13 mouse cellular contexts compared by ENCODE assay signal in the genomic region with DNA sequence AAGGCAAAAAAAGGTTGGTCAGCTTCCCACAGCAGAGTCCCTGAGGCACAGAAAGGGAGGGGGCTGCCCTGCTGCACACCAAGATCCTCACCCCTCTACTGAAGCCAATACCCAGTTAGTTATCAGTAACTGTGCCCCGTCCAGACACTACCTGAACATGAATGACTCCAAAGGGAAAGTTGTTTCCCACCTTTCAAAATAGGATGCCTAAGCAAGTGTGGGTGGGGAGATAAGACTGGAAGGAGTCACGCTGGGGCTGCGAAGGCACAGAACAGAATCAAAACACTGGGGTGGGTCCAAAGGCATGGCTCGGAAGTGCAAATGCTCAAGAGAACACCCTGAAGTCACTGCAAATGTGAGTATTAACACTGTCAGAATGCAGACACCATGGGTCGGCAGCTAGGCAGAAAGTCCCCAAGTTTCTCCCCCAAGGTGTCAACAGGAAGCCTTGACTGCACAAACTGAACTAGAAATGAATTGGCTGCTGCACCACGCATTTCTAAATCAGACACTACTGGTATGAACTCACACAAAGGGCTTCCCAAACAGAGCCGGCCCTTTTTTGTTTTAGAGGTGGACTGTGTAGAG. TPM values are rescaled to one million over a fixed set of nuclear protein-coding genes. Genes with fewer than 3 reads are reported as not detected.
DNase-seq lines count a peak whose midpoint lies in the region; ATAC-seq and TF ChIP-seq lines count a peak whose summit lies in the region.
"Had no signal": no experiment of that assay in that cellular context is flagged by ENCODE, and none has a peak within 500 bp of the region (broad histone marks: within the 10 kb centered on the region; RNA-seq: fewer than 3 reads in every experiment).

No protein-coding gene starts in this region.

- H3K4me1 ChIP-seq in stomach, embryonic 14.5 days (ENCODE audit: control insufficient read depth, insufficient read depth, low read length), result no peaks in the 10 kb centered on the region
- H3K4me1 ChIP-seq in stomach, postnatal 0 days (replicated peaks; ENCODE audit: control insufficient read depth, insufficient read depth), result 0 out of 2 replicates have a peak, but pooled peaks cover 3% of the 10 kb centered on the region
- H3K4me1 ChIP-seq in forebrain, postnatal 0 days (ENCODE audit: insufficient read depth), result no peaks in the 10 kb centered on the region

- no peak for TF ChIP-seq CTCF in stomach, postnatal 0 days (IDR thresholded peaks at IDR 0.05; ENCODE audit: low read depth)
- no peak for TF ChIP-seq CTCF in forebrain, postnatal 0 days (IDR thresholded peaks at IDR 0.05; ENCODE audit: low read depth)

- intact Hi-C loops in left cerebral cortex, postnatal 10 days (cut with DNase I), result no loop called here

- no peak for TF ChIP-seq EP300 in stomach, postnatal 0 days (optimal IDR thresholded peaks at IDR 0.05)

- H3K27me3 ChIP-seq in stomach, embryonic 14.5 days (ENCODE audit: control insufficient read depth, insufficient read depth, low read length), result 0 out of 2 replicates have a peak, but pooled peaks cover 9% of the 10 kb centered on the region
- H3K27me3 ChIP-seq in stomach, postnatal 0 days (ENCODE audit: control insufficient read depth, insufficient read depth, low read length), result no peaks in the 10 kb centered on the region
- H3K27me3 ChIP-seq in forebrain, postnatal 0 days (ENCODE audit: insufficient read depth, low read length), result peaks cover 9% of the 10 kb centered on the region; the same call in 1 of the 2 replicates

- H3K36me3 ChIP-seq in stomach, embryonic 14.5 days (ENCODE audit: control insufficient read depth, insufficient read depth, low read length), result no peaks in the 10 kb centered on the region
- no peaks in the 10 kb centered on the region for H3K36me3 ChIP-seq in stomach, postnatal 0 days (ENCODE audit: control insufficient read depth, insufficient read depth, low read length)
- H3K36me3 ChIP-seq in forebrain, postnatal 0 days (ENCODE audit: insufficient read depth), result no peaks in the 10 kb centered on the region
- H3K36me3 ChIP-seq: embryonic facial prominence, embryonic 10.5 days had no signal

- DNase-seq in stomach, postnatal 0 days (ENCODE audit: low spot score), result no peak
- peak; percentile 40 for DNase-seq in yolk sac, embryonic 10.5 days (ENCODE audit: low spot score)
- DNase-seq in left cerebral cortex, postnatal 10 days (ENCODE audit: extremely low spot score in 1 of 2, low spot score in 2 of 2), result no peak
- no peak for DNase-seq in adrenal gland, adult 2 months
- no peak for DNase-seq in forebrain, postnatal 0 days
- DNase-seq: cerebellum, adult 11 months; kidney, postnatal 14 days had no signal

- 44% methylated on average over 7 of the region's 7 CpGs for WGBS in stomach, embryonic 14.5 days
- 41% methylated on average over 7 of the region's 7 CpGs for WGBS in stomach, postnatal 0 days
- WGBS in forebrain, postnatal 0 days, result 58% methylated on average over 7 of the region's 7 CpGs

- H3K27ac ChIP-seq in stomach, embryonic 14.5 days (ENCODE audit: low read length), result no peak overlapping the region; the same call in 1 of the 2 replicates
- no peak overlapping the region for H3K27ac ChIP-seq in stomach, postnatal 0 days (replicated peaks)
- no peak overlapping the region for H3K27ac ChIP-seq in forebrain, postnatal 0 days (ENCODE audit: low read depth, low read length)
- H3K27ac ChIP-seq: embryonic facial prominence, embryonic 10.5 days; left cerebral cortex, adult 2 months; macrophage had no signal

- H3K9ac ChIP-seq in stomach, embryonic 14.5 days (replicated peaks; ENCODE audit: low read depth, low read length), result no peak overlapping the region
- H3K9ac ChIP-seq in stomach, postnatal 0 days (ENCODE audit: low read length), result no peak overlapping the region
- H3K9ac ChIP-seq in forebrain, postnatal 0 days, result no peak overlapping the region

- H3K4me3 ChIP-seq in stomach, embryonic 14.5 days (ENCODE audit: low read depth, low read length), result no peak overlapping the region
- no peak overlapping the region for H3K4me3 ChIP-seq in stomach, postnatal 0 days (ENCODE audit: low read depth, low read length)
- H3K4me3 ChIP-seq in forebrain, postnatal 0 days (ENCODE audit: low read depth, low read length), result no peak overlapping the region
- H3K4me3 ChIP-seq: embryonic facial prominence, embryonic 10.5 days; left cerebral cortex, adult 2 months had no signal

- no peaks in the 10 kb centered on the region for H3K9me3 ChIP-seq in stomach, embryonic 14.5 days (ENCODE audit: control insufficient read depth, low read depth, low read length)
- H3K9me3 ChIP-seq in stomach, postnatal 0 days (ENCODE audit: control insufficient read depth, low read length), result no peaks in the 10 kb centered on the region
- no peaks in the 10 kb centered on the region for H3K9me3 ChIP-seq in forebrain, postnatal 0 days (ENCODE audit: low read length)
- H3K9me3 ChIP-seq: embryonic facial prominence, embryonic 10.5 days had no signal

- no peak overlapping the region for H3K4me2 ChIP-seq in stomach, embryonic 14.5 days (replicated peaks; ENCODE audit: low read depth, low read length)
- no peak overlapping the region for H3K4me2 ChIP-seq in stomach, postnatal 0 days (replicated peaks; ENCODE audit: low read depth)
- H3K4me2 ChIP-seq in forebrain, postnatal 0 days (ENCODE audit: low read depth), result no peak overlapping the region

- peak; percentile 75; the same call in 1 of the 2 replicates for ATAC-seq in stomach, embryonic 14.5 days (ENCODE audit: insufficient number of reproducible peaks, insufficient read depth, low FRiP score, low read depth)
- no peak for ATAC-seq in stomach, postnatal 0 days (ENCODE audit: low FRiP score, low TSS enrichment)
- peak; percentile 50 for ATAC-seq in common myeloid progenitor, adult 5-6 weeks (replicated peaks; ENCODE audit: low read depth, poor library complexity, severe bottlenecking)
- ATAC-seq in megakaryocyte, adult 5-6 weeks (ENCODE audit: poor library complexity, severe bottlenecking), result peak; percentile 7; the same call in 1 of the 2 replicates
- no peak for ATAC-seq in forebrain, postnatal 0 days

RNA-seq across cellular contexts. Expression of a gene that starts 6.7 kb away (rescaled TPM):
- 4.8 and 7.3 TPM in 2 replicates for polyA plus RNA-seq in stomach, embryonic 14.5 days (2014; fragmentation: Nextera tagmentation; extraction: Ambion mirVana)
- 2.5 and 2.8 TPM in 2 replicates for polyA plus RNA-seq in stomach, postnatal 0 days (2015; fragmentation: Nextera tagmentation; extraction: Ambion mirVana)
- 2.9 and 4.2 TPM in 2 replicates for total RNA-seq in common myeloid progenitor, adult 5-6 weeks (2017)
- total RNA-seq in megakaryocyte, adult 5-6 weeks (2015), result 1.1 and 1.8 TPM in 2 replicates
- 2.2 and 3.9 TPM in 2 replicates for total RNA-seq in megakaryocyte, adult 5-6 weeks (2017)
- 1 to 10 TPM; 2.9 to 4.9 TPM for total RNA-seq in left cerebral cortex, postnatal 10 days (2021)
- total RNA-seq in adrenal gland, adult 2 months (2021), result 1 to 10 TPM; 6.0 to 6.8 TPM
- 0.55 and 0.73 TPM in 2 replicates for polyA plus RNA-seq in adrenal gland, adult 2 months (2012; rRNA removed)
- 1.9 and 2.0 TPM in 2 replicates for total RNA-seq in forebrain, postnatal 0 days (2014; rRNA removed)
- 0.69 and 1.1 TPM in 2 replicates for polyA plus RNA-seq in forebrain, postnatal 0 days (2015; fragmentation: Nextera tagmentation; extraction: Ambion mirVana)

Comparison
In these comparisons a context has a peak if more than half of its experiments do, and no peak if none do; other contexts are left out.
1. ATAC-seq: peak in stomach, embryonic 14.5 days (single experiment), common myeloid progenitor, adult 5-6 weeks (single experiment) and megakaryocyte, adult 5-6 weeks (single experiment); none in stomach, postnatal 0 days (single experiment) and forebrain, postnatal 0 days (single experiment).